Mouse (Mus musculus) liver, embryonic 15.5 days (tissue): ENCODE measurements around the gene Cavin4. TPM values are rescaled to one million over a fixed set of nuclear protein-coding genes. Genes with fewer than 3 reads are reported as not detected.

ENCODE experiments used
- polyA plus RNA-seq: library from polyadenylated mRNA; unstranded; fragments of >200 nt; fragmentation: Nextera tagmentation; extraction: Ambion mirVana; gene quantifications from 2 replicates; pipeline ENCODE4 v1.2.1, GENCODE M21; 2015

Gene Cavin4
- polyA plus RNA-seq, 1 experiment from 2014 or later, result 0.84 TPM

Other genes with a start within 250 kb of the Cavin4 start
- gene Tex10, start 190.1 kb upstream of the Cavin4 start, polyA plus RNA-seq, result 13.4 and 14.8 TPM in 2 replicates
- gene Msantd3, start 123.6 kb upstream of the Cavin4 start, polyA plus RNA-seq, result 1.7 and 2.5 TPM in 2 replicates
- 1.0 and 1.1 TPM in 2 replicates for gene Tmeff1, start 78.3 kb upstream of the Cavin4 start, polyA plus RNA-seq